Mouse (Mus musculus) cortical plate, adult 2 months (tissue): Measurements from ENCODE around the gene Gpr55.

Experiments used
- CTCF ChIP-seq: fragments of 200-500 bp; IDR thresholded peaks from 2 replicates; pipeline ENCODE4 v1.5.1; 2011; ENCODE audit warnings: mild to moderate bottlenecking, control low read depth, low read length; ENCODE audit not compliant: insufficient read depth; ENCODE audit errors: extremely low read depth
- POLR2A ChIP-seq: fragments of 200-500 bp; IDR thresholded peaks from 2 replicates; pipeline ENCODE4 v1.6.1; 2011; ENCODE audit warnings: mild to moderate bottlenecking, low read length, control low read depth; ENCODE audit not compliant: insufficient read depth; ENCODE audit errors: extremely low read depth

GRCm38 (mm10) chr1:85921725-85922124, 39.1 kb downstream of the Gpr55 start:
- no peak for TF ChIP-seq POLR2A
- TF ChIP-seq CTCF: no peak
